Mouse (Mus musculus): ENCODE measurements around the gene Mroh2a.

DNA sequence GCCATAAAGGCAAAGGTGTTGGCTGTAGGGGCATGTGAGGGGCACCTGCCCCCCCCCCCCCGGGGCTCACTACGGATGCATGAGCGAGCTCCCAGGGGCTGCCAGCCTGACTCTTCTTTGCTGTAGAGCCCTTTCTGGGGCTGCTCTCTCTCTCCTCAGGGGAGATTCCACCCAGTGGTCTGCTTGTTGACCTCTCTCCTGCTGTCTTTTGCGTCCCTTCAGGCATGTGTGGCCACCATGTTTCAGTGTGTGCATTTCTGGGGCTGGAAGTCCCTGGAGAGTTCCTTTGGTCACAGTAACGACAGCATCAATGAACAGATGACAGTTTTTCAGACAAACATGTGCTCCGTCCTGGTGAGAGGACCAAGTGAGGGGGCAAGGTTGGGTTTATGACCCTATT is 31.6 kb downstream of the Mroh2a start:
- TF ChIP-seq CTCF (conservative IDR thresholded peaks at IDR 0.05; ENCODE audit: insufficient read depth, insufficient read length, low read depth, low read length) (no peak), POLR2A (IDR thresholded peaks at IDR 0.05; ENCODE audit: low read depth, low read length) (no peak)

All from kidney, adult 2 months (tissue).